Mouse (Mus musculus) liver, adult 2 months (tissue): ENCODE results near the gene Isyna1.
A peak's percentile ranks its signal among the peaks of the same experiment; 100 is the strongest.

Experiments
- CTCF ChIP-seq: fragments of 200-500 bp; IDR thresholded peaks from 2 replicates; pipeline ENCODE4 v1.5.1; 2011; ENCODE audit warnings: low read depth, low read length, control low read depth
- POLR2A ChIP-seq: fragments of 200-500 bp; IDR thresholded peaks from 2 replicates; pipeline ENCODE4 v1.6.1; 2011; ENCODE audit warnings: low read length, control low read depth; ENCODE audit not compliant: insufficient read depth; ENCODE audit errors: extremely low read depth

DNA sequence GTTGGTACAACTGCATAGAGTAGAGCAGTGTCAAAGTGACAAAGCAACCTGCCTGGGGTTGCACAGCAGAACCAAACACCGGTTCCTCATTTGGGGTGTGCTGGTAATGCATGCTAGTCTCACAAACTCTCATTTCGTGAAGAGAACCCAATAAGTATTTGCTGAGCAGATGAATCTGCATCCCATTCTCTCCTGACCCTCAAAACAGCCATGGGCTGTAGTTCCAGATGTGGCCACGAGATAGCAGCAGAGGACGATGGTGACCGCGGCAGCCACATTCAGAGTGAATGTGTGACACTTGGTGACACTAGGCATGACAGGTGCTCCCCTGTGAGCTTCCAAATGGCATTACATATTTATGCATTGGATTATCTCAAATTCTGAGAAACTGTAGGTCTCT lies 17.7 kb downstream of the Isyna1 start:
- peak; percentile 99 for TF ChIP-seq CTCF
- no peak for TF ChIP-seq POLR2A
